Mouse (Mus musculus) embryonic facial prominence, embryonic 11.5 days (tissue): ENCODE measurements around the gene Fam47c. TPM values are rescaled to one million over a fixed set of nuclear protein-coding genes. Genes with fewer than 3 reads are reported as not detected.

ENCODE experiments used
- ATAC-seq: fragments of 200-750 bp; cut with Nextera tagmentation; replicated peaks from 2 replicates; pipeline ENCODE4 v1.8.0; 2017; ENCODE audit warnings: low read depth; ENCODE audit not compliant: insufficient number of reproducible peaks, low FRiP score, low TSS enrichment
- DNase-seq: peaks from one replicate; pipeline ENCODE4 v3.0.0-alpha.2; 2015; ENCODE audit warnings: low spot score
- H3K27ac ChIP-seq: fragments of 300-500 bp; sonication (generic); replicated peaks from 2 replicates; pipeline ENCODE4 v1.5.1; 2014; ENCODE audit warnings: mild to moderate bottlenecking, low read depth, low read length, control low read depth
- H3K27me3 ChIP-seq: fragments of 300-500 bp; sonication (generic); 2 replicates; pipeline ENCODE4 v1.6.1; 2014; ENCODE audit warnings: mild to moderate bottlenecking, low read length, moderate library complexity, mixed read lengths; ENCODE audit not compliant: control insufficient read depth, insufficient read depth
- H3K36me3 ChIP-seq: fragments of 300-500 bp; sonication (generic); replicated peaks from 2 replicates; pipeline ENCODE4 v1.6.1; 2014; ENCODE audit warnings: low read depth, mild to moderate bottlenecking, low read length, moderate library complexity, mixed read lengths; ENCODE audit not compliant: control insufficient read depth, insufficient read depth
- H3K4me1 ChIP-seq: fragments of 300-500 bp; sonication (generic); 2 replicates; pipeline ENCODE4 v1.6.1; 2014; ENCODE audit warnings: low read length, mixed read lengths; ENCODE audit not compliant: control insufficient read depth, insufficient read depth
- H3K4me2 ChIP-seq: fragments of 300-500 bp; sonication (generic); 2 replicates; pipeline ENCODE4 v1.6.1; 2014; ENCODE audit warnings: low read depth, mild to moderate bottlenecking, control low read depth, low read length, moderate library complexity
- H3K4me3 ChIP-seq: fragments of 300-500 bp; sonication (generic); 2 replicates; pipeline ENCODE4 v1.5.1; 2014; ENCODE audit warnings: low read depth, low read length, control low read depth
- H3K9ac ChIP-seq: fragments of 300-500 bp; sonication (generic); replicated peaks from 2 replicates; pipeline ENCODE4 v1.6.1; 2014; ENCODE audit warnings: mild to moderate bottlenecking, control low read depth, low read length
- H3K9me3 ChIP-seq: fragments of 300-500 bp; sonication (generic); replicated peaks from 2 replicates; pipeline ENCODE4 v1.6.1; 2016; ENCODE audit warnings: mild to moderate bottlenecking, low read length, inconsistent platforms, mixed read lengths; ENCODE audit not compliant: control insufficient read depth
- WGBS: fragments of 180-500 bp; shearing (Covaris S2); extraction: QIAGEN DNeasy Blood & Tissue Kit; methylation state at CpG from one replicate; pipeline ENCODE4 v1.1.7; 2014; 5-methylcytosine and 5-hydroxymethylcytosine counted together
- polyA plus RNA-seq: library from polyadenylated mRNA; unstranded; fragments of >200 nt; fragmentation: Nextera tagmentation; extraction: Ambion mirVana; gene quantifications from 2 replicates; pipeline ENCODE4 v1.2.1, GENCODE M21; 2014

Gene Fam47c
- not detected in 2 replicates for polyA plus RNA-seq

DNA sequence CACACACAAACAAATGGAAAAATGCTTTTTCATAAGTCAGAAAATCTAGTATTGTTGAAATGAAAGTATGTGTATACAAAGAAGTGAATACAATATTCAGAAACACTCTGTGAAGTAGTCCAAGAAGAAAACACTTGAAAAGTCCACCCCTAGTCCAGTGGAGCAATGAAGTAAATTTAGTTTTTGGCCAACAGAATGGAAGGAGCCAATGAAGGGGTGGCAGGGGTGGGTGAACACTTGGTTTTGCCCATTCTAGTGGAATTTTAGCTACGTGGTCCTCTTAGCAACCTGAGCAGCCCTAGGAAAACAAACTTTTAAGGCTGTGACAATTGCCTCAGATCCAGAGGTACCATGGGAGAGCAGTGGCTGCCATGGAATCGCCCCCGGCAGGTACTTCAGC, at the start of gene Fam47c:
Gene Fam47c, plus strand, starts transcription at position 301 of the 400 bp plus-strand sequence.
- no peaks in the 10 kb centered on the region for H3K27me3 ChIP-seq
- DNase-seq: no peak
- no peak for ATAC-seq

GRCm38 (mm10) chrX:78769408-78769807, 31.8 kb downstream of the Fam47c start:
- H3K4me2 ChIP-seq: no peak overlapping the region
- H3K36me3 ChIP-seq: no peaks in the 10 kb centered on the region
- H3K9me3 ChIP-seq: no peaks in the 10 kb centered on the region
- DNase-seq: no peak
- no peak overlapping the region for H3K4me3 ChIP-seq
- H3K4me1 ChIP-seq: no peaks in the 10 kb centered on the region
- no peak overlapping the region for H3K27ac ChIP-seq
- 72% methylated on average over 2 of the region's 2 CpGs for WGBS
- no peak overlapping the region for H3K9ac ChIP-seq
- no peaks in the 10 kb centered on the region for H3K27me3 ChIP-seq
- ATAC-seq: no peak

More for the DNA sequence above, at the start of gene Fam47c:
- Histone ChIP-seq H3K27ac (no peak within 1 kb of the TSS), H3K4me3 (no peak within 1 kb of the TSS), H3K4me1 (no peaks in the 10 kb centered on the region), H3K4me2 (no peak within 1 kb of the TSS), H3K9ac (no peak within 1 kb of the TSS), H3K9me3 (no peaks in the 10 kb centered on the region), H3K36me3 (no peaks in the 10 kb centered on the region)
- 84% methylated on average over 3 of the region's 3 CpGs for WGBS

DNA sequence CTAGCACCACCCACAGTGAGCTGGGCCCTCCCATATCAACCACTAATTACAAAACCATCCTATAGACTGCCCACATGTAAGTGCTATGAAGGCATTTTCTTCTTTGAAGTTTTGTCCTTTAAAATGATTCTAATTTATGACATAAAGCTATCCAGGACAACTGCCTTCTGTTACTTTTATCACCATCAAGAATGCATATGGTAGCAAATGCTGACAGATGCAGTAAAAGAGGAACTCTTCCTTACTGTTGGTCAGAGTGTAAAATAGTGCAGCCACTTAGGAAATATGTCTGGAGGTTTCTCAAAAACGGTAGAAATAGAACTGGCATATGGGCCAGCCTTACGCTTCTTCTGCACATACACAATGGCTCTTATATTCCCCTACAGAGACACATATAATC, 39.5 kb downstream of the Fam47c start:
- no peak overlapping the region for H3K9ac ChIP-seq
- no peak overlapping the region for H3K4me3 ChIP-seq

More for the DNA sequence above, 39.5 kb downstream of the Fam47c start:
- Histone ChIP-seq H3K27ac (no peak overlapping the region), H3K4me2 (no peak overlapping the region), H3K27me3 (no peaks in the 10 kb centered on the region), H3K36me3 (no peaks in the 10 kb centered on the region), H3K9me3 (no peaks in the 10 kb centered on the region), H3K4me1 (no peaks in the 10 kb centered on the region)
- no peak for DNase-seq
- 76% methylated on average over 2 of the region's 2 CpGs for WGBS
- no peak for ATAC-seq

Other genes with a start within 250 kb of the Fam47c start
- gene Prrg1, start 153.9 kb upstream of the Fam47c start, polyA plus RNA-seq: 13.0 and 13.2 TPM in 2 replicates